Mouse (Mus musculus): Measurements from ENCODE around the gene Zc3h7b. TPM values are rescaled to one million over a fixed set of nuclear protein-coding genes. Genes with fewer than 3 reads are reported as not detected.

The Zc3h7b gene
- polyA plus RNA-seq, 1 experiment = 25.1 TPM

GRCm38 (mm10) chr15:81761381-81761780 lies 16.5 kb downstream of the Zc3h7b start:
- Histone ChIP-seq H3K27ac (replicated peaks; ENCODE audit: low read depth, low read length) (no peak overlapping the region), H3K4me3 (ENCODE audit: insufficient read depth, low read depth, low read length) (no peak overlapping the region), H3K4me1 (ENCODE audit: control insufficient read depth, insufficient read depth, insufficient read length, low read length) (peaks cover 4% of the 10 kb centered on the region; the same call in 1 of the 2 replicates)

GRCm38 (mm10) chr15:81761959-81762358 lies 17.1 kb downstream of the Zc3h7b start:
- H3K27ac ChIP-seq (replicated peaks; ENCODE audit: low read depth, low read length) = no peak overlapping the region
- H3K4me1 ChIP-seq (ENCODE audit: control insufficient read depth, insufficient read depth, insufficient read length, low read length) = peaks cover 4% of the 10 kb centered on the region; the same call in 1 of the 2 replicates

GRCm38 (mm10) chr15:81764573-81764972 lies 19.7 kb downstream of the Zc3h7b start:
- Histone ChIP-seq H3K4me1 (ENCODE audit: control insufficient read depth, insufficient read depth, insufficient read length, low read length) (no peaks in the 10 kb centered on the region), H3K27ac (replicated peaks; ENCODE audit: low read depth, low read length) (no peak overlapping the region), H3K4me3 (ENCODE audit: insufficient read depth, low read depth, low read length) (no peak overlapping the region)

More at GRCm38 (mm10) chr15:81761959-81762358, 17.1 kb downstream of the Zc3h7b start:
- no peak overlapping the region for H3K4me3 ChIP-seq (ENCODE audit: insufficient read depth, low read depth, low read length)

GRCm38 (mm10) chr15:81765651-81766050 lies 20.8 kb downstream of the Zc3h7b start:
- H3K4me3 ChIP-seq (ENCODE audit: insufficient read depth, low read depth, low read length) = no peak overlapping the region
- no peak overlapping the region for H3K27ac ChIP-seq (replicated peaks; ENCODE audit: low read depth, low read length)
- H3K4me1 ChIP-seq (ENCODE audit: control insufficient read depth, insufficient read depth, insufficient read length, low read length) = no peaks in the 10 kb centered on the region

- Histone ChIP-seq H3K4me3 (ENCODE audit: insufficient read depth, low read depth, low read length) (no peak overlapping the region), H3K4me1 (ENCODE audit: control insufficient read depth, insufficient read depth, insufficient read length, low read length) (no peaks in the 10 kb centered on the region)
These were observed 21.6 kb downstream of the Zc3h7b start for GRCm38 (mm10) chr15:81766439-81766838.

GRCm38 (mm10) chr15:81769037-81769436 lies 24.2 kb downstream of the Zc3h7b start:
- no peak overlapping the region for H3K27ac ChIP-seq (replicated peaks; ENCODE audit: low read depth, low read length)
- 0 out of 2 replicates have a peak, but pooled peaks cover 3% of the 10 kb centered on the region for H3K4me1 ChIP-seq (ENCODE audit: control insufficient read depth, insufficient read depth, insufficient read length, low read length)
- no peak overlapping the region for H3K4me3 ChIP-seq (ENCODE audit: insufficient read depth, low read depth, low read length)

More at GRCm38 (mm10) chr15:81766439-81766838, 21.6 kb downstream of the Zc3h7b start:
- no peak overlapping the region for H3K27ac ChIP-seq (replicated peaks; ENCODE audit: low read depth, low read length)

- H3K27ac ChIP-seq (replicated peaks; ENCODE audit: low read depth, low read length) = peak overlapping the region; percentile 79
- 0 out of 2 replicates have a peak, but pooled peaks cover 3% of the 10 kb centered on the region for H3K4me1 ChIP-seq (ENCODE audit: control insufficient read depth, insufficient read depth, insufficient read length, low read length)
- H3K4me3 ChIP-seq (ENCODE audit: insufficient read depth, low read depth, low read length) = no peak overlapping the region
These were observed 27.7 kb downstream of the Zc3h7b start for GRCm38 (mm10) chr15:81772431-81773120.

- no peak overlapping the region for H3K4me3 ChIP-seq (ENCODE audit: insufficient read depth, low read depth, low read length)
- H3K4me1 ChIP-seq (ENCODE audit: control insufficient read depth, insufficient read depth, insufficient read length, low read length) = 0 out of 2 replicates have a peak, but pooled peaks cover 3% of the 10 kb centered on the region
- H3K27ac ChIP-seq (replicated peaks; ENCODE audit: low read depth, low read length) = peak overlapping the region; percentile 6
These were observed 29.8 kb downstream of the Zc3h7b start for GRCm38 (mm10) chr15:81774505-81775171.

GRCm38 (mm10) chr15:81776631-81777422 lies 32.0 kb downstream of the Zc3h7b start:
- Histone ChIP-seq H3K27ac (replicated peaks; ENCODE audit: low read depth, low read length) (no peak overlapping the region), H3K4me1 (ENCODE audit: control insufficient read depth, insufficient read depth, insufficient read length, low read length) (peaks cover 9% of the 10 kb centered on the region; the same call in 1 of the 2 replicates), H3K4me3 (ENCODE audit: insufficient read depth, low read depth, low read length) (no peak overlapping the region)

- peaks cover 8% of the 10 kb centered on the region; the same call in 1 of the 2 replicates for H3K4me1 ChIP-seq (ENCODE audit: control insufficient read depth, insufficient read depth, insufficient read length, low read length)
- no peak overlapping the region for H3K27ac ChIP-seq (replicated peaks; ENCODE audit: low read depth, low read length)
These were observed 37.0 kb downstream of the Zc3h7b start for GRCm38 (mm10) chr15:81781816-81782215.

GRCm38 (mm10) chr15:81784762-81785161 lies 39.9 kb downstream of the Zc3h7b start:
- H3K4me1 ChIP-seq (ENCODE audit: control insufficient read depth, insufficient read depth, insufficient read length, low read length) = peaks cover 8% of the 10 kb centered on the region; the same call in 1 of the 2 replicates
- H3K27ac ChIP-seq (replicated peaks; ENCODE audit: low read depth, low read length) = no peak overlapping the region
- no peak overlapping the region for H3K4me3 ChIP-seq (ENCODE audit: insufficient read depth, low read depth, low read length)

More at GRCm38 (mm10) chr15:81781816-81782215, 37.0 kb downstream of the Zc3h7b start:
- no peak overlapping the region for H3K4me3 ChIP-seq (ENCODE audit: insufficient read depth, low read depth, low read length)

GRCm38 (mm10) chr15:81785701-81786100 lies 40.8 kb downstream of the Zc3h7b start:
- Histone ChIP-seq H3K4me3 (ENCODE audit: insufficient read depth, low read depth, low read length) (no peak overlapping the region), H3K4me1 (ENCODE audit: control insufficient read depth, insufficient read depth, insufficient read length, low read length) (peaks cover 8% of the 10 kb centered on the region; the same call in 1 of the 2 replicates), H3K27ac (replicated peaks; ENCODE audit: low read depth, low read length) (no peak overlapping the region)

GRCm38 (mm10) chr15:81787525-81787924 lies 42.7 kb downstream of the Zc3h7b start:
- Histone ChIP-seq H3K4me1 (ENCODE audit: control insufficient read depth, insufficient read depth, insufficient read length, low read length) (no peaks in the 10 kb centered on the region), H3K4me3 (ENCODE audit: insufficient read depth, low read depth, low read length) (no peak overlapping the region), H3K27ac (replicated peaks; ENCODE audit: low read depth, low read length) (no peak overlapping the region)

GRCm38 (mm10) chr15:81792444-81792843 lies 47.6 kb downstream of the Zc3h7b start:
- no peak overlapping the region for H3K27ac ChIP-seq (replicated peaks; ENCODE audit: low read depth, low read length)
- 0 out of 2 replicates have a peak, but pooled peaks cover 4% of the 10 kb centered on the region for H3K4me1 ChIP-seq (ENCODE audit: control insufficient read depth, insufficient read depth, insufficient read length, low read length)
- H3K4me3 ChIP-seq (ENCODE audit: insufficient read depth, low read depth, low read length) = no peak overlapping the region

- Histone ChIP-seq H3K27ac (replicated peaks; ENCODE audit: low read depth, low read length) (0 out of 2 replicates have a peak overlapping the region, but pooled peaks have one; percentile 0), H3K4me1 (ENCODE audit: control insufficient read depth, insufficient read depth, insufficient read length, low read length) (0 out of 2 replicates have a peak, but pooled peaks cover 4% of the 10 kb centered on the region), H3K4me3 (ENCODE audit: insufficient read depth, low read depth, low read length) (no peak overlapping the region)
These were observed 51.4 kb downstream of the Zc3h7b start for GRCm38 (mm10) chr15:81796228-81796627.

All from brown adipose tissue, adult 24 weeks (tissue).